Mouse (Mus musculus) thymus, postnatal 4 days (tissue): ENCODE measurements at regions not wholly inside any gene's neighbourhood (a gene's known extent, or its start where the extent isn't known, plus 50 kb on each side); places are given as distances from the start of the nearest gene placed in this dataset.
A peak's percentile ranks its signal among the peaks of the same experiment; 100 is the strongest.

Experiments
- DNase-seq: peaks from one replicate; pipeline ENCODE4 v3.0.0; 2021

- no peak for DNase-seq
Measured at GRCm38 (mm10) chr11:64220888-64221287, 141.6 kb upstream of the Cox10 start.

- DNase-seq, result no peak
Measured at GRCm38 (mm10) chr11:64217181-64217580, 137.9 kb upstream of the Cox10 start.

GRCm38 (mm10) chr11:64210916-64211315, 131.6 kb upstream of the Cox10 start:
- no peak for DNase-seq

- no peak for DNase-seq
Measured at GRCm38 (mm10) chr11:64208306-64208705, 129.0 kb upstream of the Cox10 start.

GRCm38 (mm10) chr11:64207358-64207864, 128.1 kb upstream of the Cox10 start:
- no peak for DNase-seq

- no peak for DNase-seq
Measured at GRCm38 (mm10) chr11:64206155-64206554, 126.9 kb upstream of the Cox10 start.

GRCm38 (mm10) chr11:64205069-64205468, 125.8 kb upstream of the Cox10 start:
- no peak for DNase-seq

GRCm38 (mm10) chr11:64204305-64204704, 125.0 kb upstream of the Cox10 start:
- DNase-seq, result no peak

GRCm38 (mm10) chr11:64200874-64201273, 121.6 kb upstream of the Cox10 start:
- DNase-seq, result no peak

GRCm38 (mm10) chr11:64195272-64195671, 116.0 kb upstream of the Cox10 start:
- no peak for DNase-seq

- no peak for DNase-seq
Measured at GRCm38 (mm10) chr11:64188701-64189100, 109.4 kb upstream of the Cox10 start.

GRCm38 (mm10) chr11:64187488-64188444, 108.5 kb upstream of the Cox10 start:
- no peak for DNase-seq

- peak; percentile 37 for DNase-seq
Measured at GRCm38 (mm10) chr11:64187007-64187406, 107.7 kb upstream of the Cox10 start.

- no peak for DNase-seq
Measured at GRCm38 (mm10) chr11:64186590-64186989, 107.3 kb upstream of the Cox10 start.

- DNase-seq, result no peak
Measured at GRCm38 (mm10) chr11:64180036-64180435, 100.8 kb upstream of the Cox10 start.

GRCm38 (mm10) chr11:64173421-64174062, 94.3 kb upstream of the Cox10 start:
- DNase-seq, result no peak

GRCm38 (mm10) chr11:64172926-64173325, 93.7 kb upstream of the Cox10 start:
- no peak for DNase-seq

- DNase-seq, result no peak
Measured at GRCm38 (mm10) chr11:64168626-64169025, 89.4 kb upstream of the Cox10 start.

- DNase-seq, result no peak
Measured at GRCm38 (mm10) chr11:64164796-64165195, 85.5 kb upstream of the Cox10 start.

GRCm38 (mm10) chr11:64158281-64158680, 79.0 kb upstream of the Cox10 start:
- DNase-seq, result no peak

GRCm38 (mm10) chr11:64156640-64157039, 77.4 kb upstream of the Cox10 start:
- DNase-seq, result no peak

GRCm38 (mm10) chr11:64139483-64139882, 60.2 kb upstream of the Cox10 start:
- no peak for DNase-seq

GRCm38 (mm10) chr11:64138934-64139333, 59.7 kb upstream of the Cox10 start:
- no peak for DNase-seq

- no peak for DNase-seq
Measured at GRCm38 (mm10) chr11:64135766-64136165, 56.5 kb upstream of the Cox10 start.
